Mouse (Mus musculus) spleen, adult 2 months (tissue): ENCODE data around the gene 4930544D05Rik. TPM values are rescaled to one million over a fixed set of nuclear protein-coding genes. Genes with fewer than 3 reads are reported as not detected.

Source experiments
- DNase-seq, 2 experiments: peaks; one replicate each; pipeline versions ENCODE4 v3.0.0 to v3.0.0-alpha.2; 2012 to 2021; ENCODE audit warnings: low spot score in 2 of 2, low read depth in 1 of 2
- H3K27ac ChIP-seq: fragments of 200-500 bp; 2 replicates; pipeline ENCODE4 v1.5.1; 2012; ENCODE audit warnings: low read length, inconsistent platforms; ENCODE audit not compliant: insufficient read depth
- H3K27me3 ChIP-seq: fragments of 200-500 bp; 2 replicates; pipeline ENCODE4 v1.6.1; 2012; ENCODE audit warnings: mild to moderate bottlenecking, moderate library complexity, low read length, inconsistent platforms; ENCODE audit not compliant: control insufficient read depth, insufficient read depth
- H3K36me3 ChIP-seq: fragments of 200-500 bp; 2 replicates; pipeline ENCODE4 v1.6.1; 2012; ENCODE audit warnings: mild to moderate bottlenecking, low read length, inconsistent platforms; ENCODE audit not compliant: control insufficient read depth, insufficient read depth
- H3K4me1 ChIP-seq: fragments of 200-500 bp; 2 replicates; pipeline ENCODE4 v1.6.1; 2011; ENCODE audit warnings: inconsistent platforms; ENCODE audit not compliant: control insufficient read depth, insufficient read depth, insufficient read length
- H3K4me3 ChIP-seq: fragments of 200-500 bp; 2 replicates; pipeline ENCODE4 v1.5.1; 2011; ENCODE audit warnings: mild to moderate bottlenecking, inconsistent platforms; ENCODE audit not compliant: insufficient read depth, insufficient read length; ENCODE audit errors: extremely low read depth
- CTCF ChIP-seq: fragments of 200-500 bp; IDR thresholded peaks from 2 replicates; pipeline ENCODE4 v1.5.1; 2011; ENCODE audit warnings: mild to moderate bottlenecking, inconsistent platforms; ENCODE audit not compliant: insufficient read depth, insufficient read length, insufficient replicate concordance; ENCODE audit errors: extremely low read depth
- POLR2A ChIP-seq: fragments of 200-500 bp; IDR thresholded peaks from 2 replicates; pipeline ENCODE4 v1.6.1; 2011; ENCODE audit warnings: low read depth, low read length, inconsistent platforms
- WGBS: fragments of 180-500 bp; shearing (Covaris S2); methylation state at CpG from one replicate; pipeline ENCODE4 v1.1.7; 2018; 5-methylcytosine and 5-hydroxymethylcytosine counted together
- polyA plus RNA-seq: library from polyadenylated mRNA; depleted of rRNA; stranded (reverse); fragments of >200 nt; gene quantifications from 2 replicates; pipeline ENCODE4 v1.2.3, GENCODE M21; 2012

Gene 4930544D05Rik
- polyA plus RNA-seq, 1 experiment: not detected

GRCm38 (mm10) chr11:70638714-70639278, 23.1 kb downstream of the 4930544D05Rik start, which contains the start of gene Gp1ba:
TSS of gene Gp1ba (plus strand) at chr11:70639122.
- Histone ChIP-seq H3K27me3 (no peaks in the 10 kb centered on the region), H3K4me3 (no peak within 1 kb of the TSS), H3K36me3 (no peaks in the 10 kb centered on the region), H3K4me1 (no peaks in the 10 kb centered on the region), H3K27ac (no peak within 1 kb of the TSS)
- TF ChIP-seq CTCF (no peak), POLR2A (no peak)
- 13% methylated on average over 5 of the region's 5 CpGs for WGBS
- no peak for DNase-seq

- no peak for DNase-seq
- Histone ChIP-seq H3K27me3 (no peaks in the 10 kb centered on the region), H3K27ac (no peak overlapping the region), H3K36me3 (peaks cover 6% of the 10 kb centered on the region), H3K4me1 (no peaks in the 10 kb centered on the region), H3K4me3 (no peak overlapping the region)
- no peak for TF ChIP-seq POLR2A
- no peak for TF ChIP-seq CTCF
- 87% methylated on average over 8 of the region's 8 CpGs for WGBS
These were observed 24.3 kb downstream of the 4930544D05Rik start for GRCm38 (mm10) chr11:70639976-70640375.

- Histone ChIP-seq H3K36me3 (peaks cover 10% of the 10 kb centered on the region), H3K4me3 (no peak overlapping the region), H3K27ac (no peak overlapping the region), H3K4me1 (peaks cover 5% of the 10 kb centered on the region; the same call in 1 of the 2 replicates), H3K27me3 (no peaks in the 10 kb centered on the region)
- no peak for TF ChIP-seq CTCF
- no peak for TF ChIP-seq POLR2A
- no peak for DNase-seq
- WGBS: 87% methylated on average over 7 of the region's 7 CpGs
These were observed 25.6 kb downstream of the 4930544D05Rik start for GRCm38 (mm10) chr11:70641241-70641640.

- H3K4me3 ChIP-seq: no peak overlapping the region
- H3K4me1 ChIP-seq: peaks cover 5% of the 10 kb centered on the region; the same call in 1 of the 2 replicates
- no peaks in the 10 kb centered on the region for H3K27me3 ChIP-seq
- H3K36me3 ChIP-seq: peaks cover 10% of the 10 kb centered on the region
- 94% methylated on average over 6 of the region's 6 CpGs for WGBS
- no peak for TF ChIP-seq POLR2A
- no peak for TF ChIP-seq CTCF
- no peak overlapping the region for H3K27ac ChIP-seq
- DNase-seq: no peak
These were observed 27.4 kb downstream of the 4930544D05Rik start for GRCm38 (mm10) chr11:70643051-70643450.

- Histone ChIP-seq H3K27ac (no peak overlapping the region), H3K27me3 (no peaks in the 10 kb centered on the region), H3K36me3 (peaks cover 17% of the 10 kb centered on the region), H3K4me3 (no peak overlapping the region), H3K4me1 (peaks cover 11% of the 10 kb centered on the region; the same call in 1 of the 2 replicates)
- WGBS: 91% methylated on average over 8 of the region's 8 CpGs
- TF ChIP-seq CTCF (no peak), POLR2A (no peak)
- DNase-seq: no peak
These were observed 29.0 kb downstream of the 4930544D05Rik start for GRCm38 (mm10) chr11:70644564-70645103.

GRCm38 (mm10) chr11:70645461-70646258, 30.0 kb downstream of the 4930544D05Rik start:
- Histone ChIP-seq H3K27ac (no peak overlapping the region; the same call in 1 of the 2 replicates), H3K27me3 (no peaks in the 10 kb centered on the region), H3K4me1 (peaks cover 15% of the 10 kb centered on the region; the same call in 1 of the 2 replicates), H3K36me3 (peaks cover 24% of the 10 kb centered on the region), H3K4me3 (peak overlapping the region; percentile 79; the same call in 1 of the 2 replicates)
- TF ChIP-seq POLR2A (no peak), CTCF (no peak)
- no peak for DNase-seq
- WGBS: 82% methylated on average over 12 of the region's 12 CpGs
